In the genomic region with DNA sequence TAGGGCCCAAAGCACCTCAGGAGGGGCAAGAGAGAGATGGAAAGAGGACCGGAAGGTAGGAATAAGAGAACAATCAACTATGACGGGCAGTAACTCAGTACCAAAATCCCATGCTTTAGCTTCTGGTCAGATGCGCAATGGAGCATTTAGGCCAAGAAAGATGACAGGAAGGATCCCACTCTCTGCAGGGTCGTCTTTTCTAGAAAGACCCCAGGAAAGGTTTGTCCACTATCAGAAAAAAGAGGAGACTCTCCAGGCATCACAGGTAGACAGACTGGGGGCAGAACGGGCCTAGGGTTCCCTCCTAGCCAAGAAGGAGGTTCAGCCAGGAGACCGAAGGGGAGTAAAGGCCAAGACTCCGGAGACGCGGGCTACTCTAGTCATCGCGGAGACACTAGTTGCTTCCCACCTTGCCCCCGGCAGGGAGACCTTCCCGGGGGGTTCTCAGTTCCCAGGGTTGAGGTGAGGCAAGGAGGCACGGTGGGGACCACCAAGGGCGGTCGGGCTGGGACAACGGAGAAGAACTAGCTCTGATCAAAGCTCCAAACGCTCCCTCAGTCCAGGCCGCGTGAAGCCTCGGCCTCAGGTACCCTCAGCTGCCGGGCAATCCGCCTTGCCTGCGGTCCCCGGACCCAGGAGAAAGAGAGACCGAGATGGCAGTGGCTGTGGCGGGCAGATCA, we compare ENCODE assay signal across 8 mouse cellular contexts. TPM values are rescaled to one million over a fixed set of nuclear protein-coding genes. Genes with fewer than 3 reads are reported as not detected.
A peak's percentile ranks its signal among the peaks of the same experiment; 100 is the strongest.
DNase-seq lines count a peak whose midpoint lies in the region; ATAC-seq and TF ChIP-seq lines count a peak whose summit lies in the region.

No protein-coding gene starts in this region.

- ATAC-seq in forebrain, postnatal 0 days, result no peak
- ATAC-seq in midbrain, embryonic 11.5 days (ENCODE audit: low FRiP score), result no peak; the same call in 1 of the 2 replicates
- no peak for ATAC-seq in stomach, embryonic 15.5 days (ENCODE audit: insufficient read depth, low FRiP score, low read depth)

- H3K4me1 ChIP-seq in forebrain, postnatal 0 days (ENCODE audit: insufficient read depth), result peaks cover 15% of the 10 kb centered on the region; the same call in 1 of the 2 replicates
- peaks cover 14% of the 10 kb centered on the region for H3K4me1 ChIP-seq in midbrain, embryonic 11.5 days (ENCODE audit: control insufficient read depth, insufficient read depth, low read length)
- peaks cover 25% of the 10 kb centered on the region for H3K4me1 ChIP-seq in stomach, embryonic 15.5 days

- peak overlapping the region; percentile 94 for H3K4me3 ChIP-seq in forebrain, postnatal 0 days (ENCODE audit: low read depth, low read length)
- peak overlapping the region; percentile 94 for H3K4me3 ChIP-seq in midbrain, embryonic 11.5 days (ENCODE audit: low read depth, low read length)
- H3K4me3 ChIP-seq in stomach, embryonic 15.5 days (replicated peaks), result peak overlapping the region; percentile 77

- no peaks in the 10 kb centered on the region; the same call in 1 of the 2 replicates for H3K36me3 ChIP-seq in forebrain, postnatal 0 days (ENCODE audit: insufficient read depth)
- H3K36me3 ChIP-seq in midbrain, embryonic 11.5 days (ENCODE audit: control insufficient read depth, insufficient read depth, low read length), result no peaks in the 10 kb centered on the region
- 0 out of 2 replicates have a peak, but pooled peaks cover 5% of the 10 kb centered on the region for H3K36me3 ChIP-seq in stomach, embryonic 15.5 days

- H3K4me2 ChIP-seq in forebrain, postnatal 0 days (ENCODE audit: low read depth), result peak overlapping the region; percentile 81
- peak overlapping the region; percentile 98 for H3K4me2 ChIP-seq in midbrain, embryonic 11.5 days
- H3K4me2 ChIP-seq in stomach, embryonic 15.5 days, result peak overlapping the region; percentile 86

- WGBS in forebrain, postnatal 0 days, result 3% methylated on average over 27 of the region's 27 CpGs
- 3% methylated on average over 26 of the region's 27 CpGs for WGBS in midbrain, embryonic 11.5 days
- WGBS in stomach, embryonic 15.5 days, result 2% methylated on average over 27 of the region's 27 CpGs

- peak overlapping the region; percentile 90 for H3K27ac ChIP-seq in forebrain, postnatal 0 days (ENCODE audit: low read depth, low read length)
- peak overlapping the region; percentile 63; the same call in 1 of the 2 replicates for H3K27ac ChIP-seq in midbrain, embryonic 11.5 days (ENCODE audit: low read depth, low read length)
- peak overlapping the region; percentile 57 for H3K27ac ChIP-seq in stomach, embryonic 15.5 days

- H3K9ac ChIP-seq in forebrain, postnatal 0 days, result peak overlapping the region; percentile 85
- peak overlapping the region; percentile 93 for H3K9ac ChIP-seq in midbrain, embryonic 11.5 days (ENCODE audit: low read length)
- peak overlapping the region; percentile 94 for H3K9ac ChIP-seq in stomach, embryonic 15.5 days

- no peak for TF ChIP-seq CTCF in forebrain, postnatal 0 days (IDR thresholded peaks at IDR 0.05; ENCODE audit: low read depth)

- no peaks in the 10 kb centered on the region for H3K27me3 ChIP-seq in forebrain, postnatal 0 days (ENCODE audit: insufficient read depth, low read length)
- H3K27me3 ChIP-seq in midbrain, embryonic 11.5 days (ENCODE audit: control insufficient read depth, insufficient read depth, low read length), result no peaks in the 10 kb centered on the region
- no peaks in the 10 kb centered on the region for H3K27me3 ChIP-seq in stomach, embryonic 15.5 days (replicated peaks)

- H3K9me3 ChIP-seq in forebrain, postnatal 0 days (ENCODE audit: low read length), result no peaks in the 10 kb centered on the region
- no peaks in the 10 kb centered on the region for H3K9me3 ChIP-seq in midbrain, embryonic 11.5 days (ENCODE audit: control insufficient read depth, low read length)
- no peaks in the 10 kb centered on the region for H3K9me3 ChIP-seq in stomach, embryonic 15.5 days

- DNase-seq in layer of hippocampus, postnatal 14 days (ENCODE audit: low spot score in 2 of 2), result peak; percentile 23 to 35
- DNase-seq in layer of hippocampus, postnatal 36 days, result no peak
- peak; percentile 10 to 14 for DNase-seq in adrenal gland, postnatal 4 days (ENCODE audit: low spot score in 2 of 2)
- DNase-seq in forebrain, postnatal 0 days, result peak; percentile 11
- DNase-seq in kidney, adult 8-10 months, result peak; percentile 20 to 21
- peak; percentile 94 for DNase-seq in midbrain, embryonic 11.5 days (ENCODE audit: low spot score, missing footprints)
- DNase-seq in urinary bladder, postnatal 14 days (ENCODE audit: low spot score), result no peak

RNA-seq across cellular contexts. Expression of a gene that starts 0.8 kb away (rescaled TPM):
- total RNA-seq in layer of hippocampus, postnatal 14 days (2021), result 1 to 10 TPM; 9.5 TPM
- 10 to 100 TPM in 1 of 2 experiments, 1 to 10 TPM in 1; 9.9 to 11.0 TPM for total RNA-seq in layer of hippocampus, postnatal 36 days (2021)
- total RNA-seq in adrenal gland, postnatal 4 days (2021), result 10 to 100 TPM; 12.0 to 13.2 TPM
- 10.9 and 14.2 TPM in 2 replicates for total RNA-seq in forebrain, postnatal 0 days (2014; rRNA removed)
- polyA plus RNA-seq in forebrain, postnatal 0 days (2015; fragmentation: Nextera tagmentation; extraction: Ambion mirVana), result 17.7 and 18.6 TPM in 2 replicates
- 11.0 and 13.6 TPM in 2 replicates for polyA plus RNA-seq in midbrain, embryonic 11.5 days (2014; fragmentation: Nextera tagmentation; extraction: Ambion mirVana)
- 14.4 and 15.6 TPM in 2 replicates for polyA plus RNA-seq in stomach, embryonic 15.5 days (2015; fragmentation: Nextera tagmentation; extraction: Ambion mirVana)

RNA-seq across cellular contexts. Expression of a gene that starts 23.6 kb away (rescaled TPM):
- total RNA-seq in layer of hippocampus, postnatal 14 days (2021), result 100 to 1,000 TPM; 112 to 118 TPM
- 100 to 1,000 TPM; 101 to 105 TPM for total RNA-seq in layer of hippocampus, postnatal 36 days (2021)
- 100 to 1,000 TPM; 119 to 124 TPM for total RNA-seq in adrenal gland, postnatal 4 days (2021)
- 115 and 117 TPM in 2 replicates for total RNA-seq in forebrain, postnatal 0 days (2014; rRNA removed)
- polyA plus RNA-seq in forebrain, postnatal 0 days (2015; fragmentation: Nextera tagmentation; extraction: Ambion mirVana), result 151 and 163 TPM in 2 replicates
- 117 and 121 TPM in 2 replicates for polyA plus RNA-seq in midbrain, embryonic 11.5 days (2014; fragmentation: Nextera tagmentation; extraction: Ambion mirVana)
- polyA plus RNA-seq in stomach, embryonic 15.5 days (2015; fragmentation: Nextera tagmentation; extraction: Ambion mirVana), result 120 and 122 TPM in 2 replicates

RNA-seq across cellular contexts. Expression of a gene that starts 24.6 kb away (rescaled TPM):
- 100 to 1,000 TPM; 117 to 128 TPM for total RNA-seq in layer of hippocampus, postnatal 14 days (2021)
- total RNA-seq in layer of hippocampus, postnatal 36 days (2021), result 100 to 1,000 TPM; 121 to 127 TPM
- total RNA-seq in adrenal gland, postnatal 4 days (2021), result 10 to 100 TPM; 25.7 to 36.5 TPM
- 40.2 and 46.0 TPM in 2 replicates for total RNA-seq in forebrain, postnatal 0 days (2014; rRNA removed)
- 26.3 and 37.8 TPM in 2 replicates for polyA plus RNA-seq in forebrain, postnatal 0 days (2015; fragmentation: Nextera tagmentation; extraction: Ambion mirVana)
- polyA plus RNA-seq in midbrain, embryonic 11.5 days (2014; fragmentation: Nextera tagmentation; extraction: Ambion mirVana), result 9.1 and 11.4 TPM in 2 replicates
- 18.8 and 19.2 TPM in 2 replicates for polyA plus RNA-seq in stomach, embryonic 15.5 days (2015; fragmentation: Nextera tagmentation; extraction: Ambion mirVana)

RNA-seq across cellular contexts. Expression of a gene that starts 54.8 kb away (rescaled TPM):
- 10 to 100 TPM; 44.5 to 46.4 TPM for total RNA-seq in layer of hippocampus, postnatal 14 days (2021)
- 10 to 100 TPM; 47.2 to 47.4 TPM for total RNA-seq in layer of hippocampus, postnatal 36 days (2021)
- 10 to 100 TPM; 25.1 to 26.7 TPM for total RNA-seq in adrenal gland, postnatal 4 days (2021)
- 47.1 and 55.1 TPM in 2 replicates for total RNA-seq in forebrain, postnatal 0 days (2014; rRNA removed)
- 8.8 and 12.2 TPM in 2 replicates for polyA plus RNA-seq in forebrain, postnatal 0 days (2015; fragmentation: Nextera tagmentation; extraction: Ambion mirVana)
- 10.9 and 13.4 TPM in 2 replicates for polyA plus RNA-seq in midbrain, embryonic 11.5 days (2014; fragmentation: Nextera tagmentation; extraction: Ambion mirVana)
- polyA plus RNA-seq in stomach, embryonic 15.5 days (2015; fragmentation: Nextera tagmentation; extraction: Ambion mirVana), result 21.1 and 24.2 TPM in 2 replicates

Comparison
In these comparisons a context has a peak if more than half of its experiments do, and no peak if none do; other contexts are left out.
1. DNase-seq: peak in layer of hippocampus, postnatal 14 days (2 of 2), adrenal gland, postnatal 4 days (2 of 2), forebrain, postnatal 0 days (single experiment), kidney, adult 8-10 months (2 of 2) and midbrain, embryonic 11.5 days (single experiment); none in layer of hippocampus, postnatal 36 days (0 of 2) and urinary bladder, postnatal 14 days (single experiment).
2. Peak in every context shown above with its lines, with median percentiles within 50 percentile points of each other: H3K27ac ChIP-seq, H3K4me2 ChIP-seq, H3K4me3 ChIP-seq and H3K9ac ChIP-seq.